Mouse (Mus musculus): Measurements from ENCODE around the gene Ccdc151. TPM values are rescaled to one million over a fixed set of nuclear protein-coding genes. Genes with fewer than 3 reads are reported as not detected.

The Ccdc151 gene
- polyA plus RNA-seq, 1 experiment from 2014 or later, result 5.2 TPM

- H3K9ac ChIP-seq (replicated peaks; ENCODE audit: low read depth, low read length), result no peak overlapping the region
- H3K4me1 ChIP-seq (replicated peaks; ENCODE audit: control insufficient read depth, insufficient read depth, low read length), result peaks cover 17% of the 10 kb centered on the region
- H3K36me3 ChIP-seq (ENCODE audit: control insufficient read depth, insufficient read depth), result peaks cover 28% of the 10 kb centered on the region
- no peaks in the 10 kb centered on the region for H3K27me3 ChIP-seq (replicated peaks; ENCODE audit: control insufficient read depth, insufficient read depth, low read length)
- no peaks in the 10 kb centered on the region for H3K9me3 ChIP-seq (ENCODE audit: control insufficient read depth, low read length)
- 87% methylated on average over 10 of the region's 10 CpGs for WGBS
- no peak overlapping the region for H3K4me2 ChIP-seq (ENCODE audit: low read length)
- H3K4me3 ChIP-seq (replicated peaks; ENCODE audit: low read length), result no peak overlapping the region
- no peak for ATAC-seq
- H3K27ac ChIP-seq (ENCODE audit: low read length), result no peak overlapping the region
Observed at GRCm38 (mm10) chr9:22037826-22038225, 35.4 kb upstream of the Ccdc151 start.

DNA sequence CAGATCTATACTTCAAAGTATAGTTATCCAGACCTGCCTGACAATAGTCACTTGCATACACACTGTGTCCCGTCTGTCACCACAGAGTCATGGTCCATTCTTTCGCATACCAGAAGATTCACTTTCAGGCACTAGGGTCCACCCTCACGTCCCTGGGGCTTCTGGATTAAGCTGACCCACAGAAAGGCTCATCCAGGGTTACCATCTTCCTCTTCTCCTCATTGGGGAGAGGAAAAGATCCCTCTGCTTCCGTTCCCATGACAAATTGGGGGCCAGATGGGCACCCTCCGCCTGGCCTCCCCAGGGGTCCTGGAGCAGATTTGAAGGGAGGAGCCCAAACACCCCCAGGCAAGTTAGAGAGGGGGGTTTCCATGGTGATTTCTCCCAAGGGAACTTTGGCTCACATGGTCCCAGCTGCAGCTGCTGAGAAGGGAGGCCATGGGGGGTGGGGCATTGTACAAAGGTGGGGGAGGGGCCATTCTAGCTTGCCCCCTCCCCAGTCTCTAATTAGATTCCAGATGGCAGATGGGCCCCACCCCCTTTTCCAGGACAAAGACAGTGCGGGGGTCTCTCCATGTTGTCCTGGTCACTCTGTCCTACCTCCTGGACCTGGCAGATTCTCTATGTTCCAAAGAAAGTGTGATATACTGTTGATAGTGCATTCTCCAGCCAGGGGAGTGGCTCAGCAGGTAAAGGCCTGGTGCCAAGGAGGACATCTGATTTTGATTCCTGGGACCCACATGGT lies 33.0 kb upstream of the Ccdc151 start:
- Histone ChIP-seq H3K4me2 (ENCODE audit: low read length) (no peak overlapping the region), H3K36me3 (ENCODE audit: control insufficient read depth, insufficient read depth) (peaks cover 32% of the 10 kb centered on the region), H3K27me3 (replicated peaks; ENCODE audit: control insufficient read depth, insufficient read depth, low read length) (no peaks in the 10 kb centered on the region), H3K9me3 (ENCODE audit: control insufficient read depth, low read length) (no peaks in the 10 kb centered on the region), H3K9ac (replicated peaks; ENCODE audit: low read depth, low read length) (no peak overlapping the region), H3K4me3 (replicated peaks; ENCODE audit: low read length) (no peak overlapping the region), H3K4me1 (replicated peaks; ENCODE audit: control insufficient read depth, insufficient read depth, low read length) (peaks cover 15% of the 10 kb centered on the region), H3K27ac (ENCODE audit: low read length) (peak overlapping the region; percentile 41; the same call in 1 of the 2 replicates)
- ATAC-seq, result peak; percentile 31
- 46% methylated on average over 6 of the region's 6 CpGs for WGBS

DNA sequence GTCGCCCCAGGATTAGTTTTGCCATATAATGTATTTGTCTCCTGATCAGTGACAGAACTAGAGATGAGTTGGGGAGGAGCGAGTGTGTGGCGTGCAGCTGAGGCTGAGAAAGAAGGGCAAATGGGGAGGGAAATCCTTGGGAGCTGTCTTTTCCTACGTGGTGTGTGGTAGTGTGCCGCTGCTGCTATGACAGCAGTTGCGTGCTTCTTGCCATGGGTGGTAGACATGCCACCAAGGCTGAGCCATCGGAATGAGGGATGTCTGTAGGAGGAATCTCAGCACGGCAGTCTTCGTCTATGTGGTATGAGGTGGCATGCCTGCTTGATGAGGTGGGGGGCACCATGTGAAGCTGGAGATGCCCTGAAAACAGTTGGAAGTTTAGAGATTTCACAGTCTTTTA lies 28.0 kb upstream of the Ccdc151 start:
- Histone ChIP-seq H3K9ac (replicated peaks; ENCODE audit: low read depth, low read length) (no peak overlapping the region), H3K4me2 (ENCODE audit: low read length) (no peak overlapping the region), H3K27ac (ENCODE audit: low read length) (no peak overlapping the region), H3K9me3 (ENCODE audit: control insufficient read depth, low read length) (no peaks in the 10 kb centered on the region), H3K4me1 (replicated peaks; ENCODE audit: control insufficient read depth, insufficient read depth, low read length) (peaks cover 2% of the 10 kb centered on the region), H3K36me3 (ENCODE audit: control insufficient read depth, insufficient read depth) (peaks cover 37% of the 10 kb centered on the region), H3K4me3 (replicated peaks; ENCODE audit: low read length) (no peak overlapping the region), H3K27me3 (replicated peaks; ENCODE audit: control insufficient read depth, insufficient read depth, low read length) (no peaks in the 10 kb centered on the region)
- WGBS, result 95% methylated on average over 9 of the region's 9 CpGs
- no peak for ATAC-seq

GRCm38 (mm10) chr9:22028467-22028866 lies 26.0 kb upstream of the Ccdc151 start:
- no peak overlapping the region for H3K4me2 ChIP-seq (ENCODE audit: low read length)
- H3K9me3 ChIP-seq (ENCODE audit: control insufficient read depth, low read length), result no peaks in the 10 kb centered on the region
- no peak overlapping the region for H3K27ac ChIP-seq (ENCODE audit: low read length)
- no peak overlapping the region for H3K9ac ChIP-seq (replicated peaks; ENCODE audit: low read depth, low read length)
- WGBS, result 15% methylated on average over 7 of the region's 7 CpGs
- no peak overlapping the region for H3K4me3 ChIP-seq (replicated peaks; ENCODE audit: low read length)
- peaks cover 30% of the 10 kb centered on the region for H3K36me3 ChIP-seq (ENCODE audit: control insufficient read depth, insufficient read depth)
- H3K4me1 ChIP-seq (replicated peaks; ENCODE audit: control insufficient read depth, insufficient read depth, low read length), result no peaks in the 10 kb centered on the region
- H3K27me3 ChIP-seq (replicated peaks; ENCODE audit: control insufficient read depth, insufficient read depth, low read length), result no peaks in the 10 kb centered on the region
- no peak for ATAC-seq

DNA sequence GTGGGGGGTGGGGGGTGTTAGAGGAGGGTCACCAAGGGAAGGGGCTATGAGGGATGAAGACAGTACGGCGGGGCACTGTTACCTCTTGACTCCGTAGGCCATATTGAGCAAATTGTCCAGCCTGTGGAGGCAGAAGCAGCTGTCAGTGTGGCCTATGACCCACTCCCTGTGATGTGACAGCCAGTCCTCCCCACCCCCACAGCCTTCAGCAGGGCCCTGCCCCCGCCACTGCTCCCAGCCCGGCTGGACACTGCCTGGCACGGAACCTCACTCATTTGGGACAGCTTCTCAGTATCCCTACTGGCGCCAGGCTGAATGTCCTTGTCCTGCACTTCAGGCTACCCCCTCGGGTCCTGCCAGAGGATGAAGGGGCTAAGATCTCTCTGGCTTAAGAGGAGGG lies 22.2 kb upstream of the Ccdc151 start:
- Histone ChIP-seq H3K27me3 (replicated peaks; ENCODE audit: control insufficient read depth, insufficient read depth, low read length) (no peaks in the 10 kb centered on the region), H3K9me3 (ENCODE audit: control insufficient read depth, low read length) (no peaks in the 10 kb centered on the region), H3K36me3 (ENCODE audit: control insufficient read depth, insufficient read depth) (peaks cover 31% of the 10 kb centered on the region), H3K9ac (replicated peaks; ENCODE audit: low read depth, low read length) (no peak overlapping the region), H3K4me2 (ENCODE audit: low read length) (no peak overlapping the region), H3K4me3 (replicated peaks; ENCODE audit: low read length) (no peak overlapping the region), H3K27ac (ENCODE audit: low read length) (no peak overlapping the region), H3K4me1 (replicated peaks; ENCODE audit: control insufficient read depth, insufficient read depth, low read length) (no peaks in the 10 kb centered on the region)
- 64% methylated on average over 8 of the region's 8 CpGs for WGBS
- ATAC-seq, result no peak

- no peaks in the 10 kb centered on the region for H3K9me3 ChIP-seq (ENCODE audit: control insufficient read depth, low read length)
- no peak for ATAC-seq
- 81% methylated on average over 7 of the region's 7 CpGs for WGBS
- no peak overlapping the region for H3K27ac ChIP-seq (ENCODE audit: low read length)
- no peak overlapping the region for H3K4me2 ChIP-seq (ENCODE audit: low read length)
- H3K9ac ChIP-seq (replicated peaks; ENCODE audit: low read depth, low read length), result no peak overlapping the region
- no peaks in the 10 kb centered on the region; the same call in 1 of the 2 replicates for H3K4me1 ChIP-seq (replicated peaks; ENCODE audit: control insufficient read depth, insufficient read depth, low read length)
- H3K36me3 ChIP-seq (ENCODE audit: control insufficient read depth, insufficient read depth), result peaks cover 30% of the 10 kb centered on the region
- no peak overlapping the region for H3K4me3 ChIP-seq (replicated peaks; ENCODE audit: low read length)
- no peaks in the 10 kb centered on the region for H3K27me3 ChIP-seq (replicated peaks; ENCODE audit: control insufficient read depth, insufficient read depth, low read length)
Observed at GRCm38 (mm10) chr9:22017208-22017825, 14.9 kb upstream of the Ccdc151 start.

- peaks cover 35% of the 10 kb centered on the region for H3K36me3 ChIP-seq (ENCODE audit: control insufficient read depth, insufficient read depth)
- no peak overlapping the region for H3K4me3 ChIP-seq (replicated peaks; ENCODE audit: low read length)
- no peaks in the 10 kb centered on the region for H3K9me3 ChIP-seq (ENCODE audit: control insufficient read depth, low read length)
- ATAC-seq, result no peak
- no peaks in the 10 kb centered on the region; the same call in 1 of the 2 replicates for H3K4me1 ChIP-seq (replicated peaks; ENCODE audit: control insufficient read depth, insufficient read depth, low read length)
- no peak overlapping the region for H3K9ac ChIP-seq (replicated peaks; ENCODE audit: low read depth, low read length)
- H3K27ac ChIP-seq (ENCODE audit: low read length), result no peak overlapping the region
- H3K4me2 ChIP-seq (ENCODE audit: low read length), result no peak overlapping the region
- WGBS, result 66% methylated on average over 10 of the region's 10 CpGs
- no peaks in the 10 kb centered on the region for H3K27me3 ChIP-seq (replicated peaks; ENCODE audit: control insufficient read depth, insufficient read depth, low read length)
Observed at GRCm38 (mm10) chr9:22016245-22016644, 13.8 kb upstream of the Ccdc151 start.

DNA sequence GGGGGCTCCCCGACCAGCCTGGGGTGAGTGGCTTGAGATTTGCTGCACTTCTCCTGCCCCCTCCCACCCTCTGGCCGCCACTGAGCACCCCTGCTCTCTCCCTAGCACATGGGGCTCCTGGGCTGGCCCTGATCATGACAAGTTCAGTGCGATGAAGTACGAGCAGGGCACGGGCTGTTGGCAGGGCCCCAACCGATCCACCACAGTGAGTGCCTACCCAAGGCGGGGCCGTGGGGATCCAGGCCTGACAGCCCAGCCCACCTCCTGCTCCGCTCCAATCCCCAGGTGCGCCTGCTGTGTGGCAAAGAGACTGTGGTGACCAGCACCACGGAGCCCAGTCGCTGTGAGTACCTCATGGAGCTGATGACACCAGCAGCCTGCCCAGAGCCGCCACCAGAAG lies 10.3 kb upstream of the Ccdc151 start:
- no peaks in the 10 kb centered on the region for H3K27me3 ChIP-seq (replicated peaks; ENCODE audit: control insufficient read depth, insufficient read depth, low read length)
- H3K4me2 ChIP-seq (ENCODE audit: low read length), result no peak overlapping the region
- H3K36me3 ChIP-seq (ENCODE audit: control insufficient read depth, insufficient read depth), result peaks cover 35% of the 10 kb centered on the region
- H3K4me3 ChIP-seq (replicated peaks; ENCODE audit: low read length), result no peak overlapping the region
- H3K9ac ChIP-seq (replicated peaks; ENCODE audit: low read depth, low read length), result no peak overlapping the region
- no peaks in the 10 kb centered on the region; the same call in 1 of the 2 replicates for H3K4me1 ChIP-seq (replicated peaks; ENCODE audit: control insufficient read depth, insufficient read depth, low read length)
- WGBS, result 89% methylated on average over 13 of the region's 13 CpGs
- peak; percentile 11; the same call in 1 of the 2 replicates for ATAC-seq
- H3K9me3 ChIP-seq (ENCODE audit: control insufficient read depth, low read length), result no peaks in the 10 kb centered on the region
- no peak overlapping the region for H3K27ac ChIP-seq (ENCODE audit: low read length)

DNA sequence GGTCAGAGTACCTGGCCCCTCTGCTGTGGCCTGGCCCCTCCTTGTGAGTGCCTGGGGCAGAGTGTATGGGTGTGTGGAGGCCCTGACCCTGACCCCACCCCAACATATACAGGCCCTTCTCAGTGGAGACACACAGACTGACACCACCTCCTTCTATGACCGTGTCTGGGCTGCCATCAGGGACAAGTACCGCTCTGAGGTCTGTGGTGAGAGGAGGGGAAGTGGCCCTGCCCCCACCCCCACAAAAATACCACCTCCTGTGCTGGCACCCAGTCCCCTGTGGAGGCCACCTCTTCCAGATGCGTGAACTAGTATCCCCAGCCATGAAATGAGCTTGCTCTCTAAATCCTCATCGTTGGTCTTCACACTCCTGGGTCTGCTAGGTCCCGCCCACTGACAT lies 8.6 kb upstream of the Ccdc151 start:
- no peak overlapping the region for H3K4me2 ChIP-seq (ENCODE audit: low read length)
- 91% methylated on average over 5 of the region's 5 CpGs for WGBS
- H3K4me3 ChIP-seq (replicated peaks; ENCODE audit: low read length), result no peak overlapping the region
- ATAC-seq, result peak; percentile 13; the same call in 1 of the 2 replicates
- H3K36me3 ChIP-seq (ENCODE audit: control insufficient read depth, insufficient read depth), result peaks cover 46% of the 10 kb centered on the region
- no peak overlapping the region for H3K27ac ChIP-seq (ENCODE audit: low read length)
- H3K9me3 ChIP-seq (ENCODE audit: control insufficient read depth, low read length), result no peaks in the 10 kb centered on the region
- no peak overlapping the region for H3K9ac ChIP-seq (replicated peaks; ENCODE audit: low read depth, low read length)
- H3K27me3 ChIP-seq (replicated peaks; ENCODE audit: control insufficient read depth, insufficient read depth, low read length), result no peaks in the 10 kb centered on the region
- peaks cover 2% of the 10 kb centered on the region; the same call in 1 of the 2 replicates for H3K4me1 ChIP-seq (replicated peaks; ENCODE audit: control insufficient read depth, insufficient read depth, low read length)

Measured in forebrain, embryonic 16.5 days (tissue).